Mouse (Mus musculus) lung, adult 2 months (tissue): Measurements from ENCODE around the gene Dda1. TPM values are rescaled to one million over a fixed set of nuclear protein-coding genes. Genes with fewer than 3 reads are reported as not detected.
A peak's percentile ranks its signal among the peaks of the same experiment; 100 is the strongest.
"Not testable (repeated sequence)": the region's sequence is repeated elsewhere in the genome, so short reads cannot be mapped to it uniquely, and the experiment has no call there.

ENCODE experiments used
- DNase-seq: peaks from one replicate; pipeline ENCODE4 v3.0.0; 2022
- H3K4me1 ChIP-seq: fragments of 200-500 bp; 2 replicates; pipeline ENCODE4 v1.6.1; 2011; ENCODE audit warnings: low read length; ENCODE audit not compliant: control insufficient read depth, insufficient read depth
- H3K4me3 ChIP-seq: fragments of 200-500 bp; replicated peaks from 2 replicates; pipeline ENCODE3; 2011; ENCODE audit warnings: low read depth, mild to moderate bottlenecking, control low read depth, low read length; ENCODE audit errors: extremely low read depth
- CTCF ChIP-seq: fragments of 200-500 bp; IDR thresholded peaks from 2 replicates; pipeline ENCODE4 v1.5.1; 2011; ENCODE audit warnings: mild to moderate bottlenecking, low read length, control low read depth; ENCODE audit not compliant: insufficient read depth
- POLR2A ChIP-seq: fragments of 200-500 bp; IDR thresholded peaks from 2 replicates; pipeline ENCODE4 v1.6.1; 2011; ENCODE audit warnings: low read depth, mild to moderate bottlenecking, control low read depth, low read length, borderline replicate concordance; ENCODE audit errors: extremely low read depth
- WGBS: fragments of 180-500 bp; shearing (Covaris S2); methylation state at CpG from one replicate; pipeline ENCODE4 v1.1.7; 2018; 5-methylcytosine and 5-hydroxymethylcytosine counted together
- polyA plus RNA-seq: library from polyadenylated mRNA; depleted of rRNA; stranded (reverse); fragments of >200 nt; gene quantifications from 2 replicates; pipeline ENCODE4 v1.2.3, GENCODE M21; 2012; rRNA removed

Dda1 gene
- polyA plus RNA-seq, 1 experiment: 85.9 TPM

- 25% methylated on average over 10 of the region's 10 CpGs for WGBS
- TF ChIP-seq CTCF: peak; percentile 75
- not testable (repeated sequence) for H3K4me1 ChIP-seq, H3K4me3 ChIP-seq
- peak; percentile 42 for DNase-seq
Observed at GRCm38 (mm10) chr8:71519037-71519825, 50.2 kb downstream of the Dda1 start.

- H3K4me1 ChIP-seq: peaks cover 8% of the 10 kb centered on the region; the same call in 1 of the 2 replicates
- DNase-seq: peak; percentile 97
- 7% methylated on average over 17 of the region's 17 CpGs for WGBS
- TF ChIP-seq POLR2A (no peak), CTCF (peak; percentile 88)
- no peak overlapping the region for H3K4me3 ChIP-seq
Observed at GRCm38 (mm10) chr8:71521634-71522033, 52.6 kb downstream of the Dda1 start.

DNA sequence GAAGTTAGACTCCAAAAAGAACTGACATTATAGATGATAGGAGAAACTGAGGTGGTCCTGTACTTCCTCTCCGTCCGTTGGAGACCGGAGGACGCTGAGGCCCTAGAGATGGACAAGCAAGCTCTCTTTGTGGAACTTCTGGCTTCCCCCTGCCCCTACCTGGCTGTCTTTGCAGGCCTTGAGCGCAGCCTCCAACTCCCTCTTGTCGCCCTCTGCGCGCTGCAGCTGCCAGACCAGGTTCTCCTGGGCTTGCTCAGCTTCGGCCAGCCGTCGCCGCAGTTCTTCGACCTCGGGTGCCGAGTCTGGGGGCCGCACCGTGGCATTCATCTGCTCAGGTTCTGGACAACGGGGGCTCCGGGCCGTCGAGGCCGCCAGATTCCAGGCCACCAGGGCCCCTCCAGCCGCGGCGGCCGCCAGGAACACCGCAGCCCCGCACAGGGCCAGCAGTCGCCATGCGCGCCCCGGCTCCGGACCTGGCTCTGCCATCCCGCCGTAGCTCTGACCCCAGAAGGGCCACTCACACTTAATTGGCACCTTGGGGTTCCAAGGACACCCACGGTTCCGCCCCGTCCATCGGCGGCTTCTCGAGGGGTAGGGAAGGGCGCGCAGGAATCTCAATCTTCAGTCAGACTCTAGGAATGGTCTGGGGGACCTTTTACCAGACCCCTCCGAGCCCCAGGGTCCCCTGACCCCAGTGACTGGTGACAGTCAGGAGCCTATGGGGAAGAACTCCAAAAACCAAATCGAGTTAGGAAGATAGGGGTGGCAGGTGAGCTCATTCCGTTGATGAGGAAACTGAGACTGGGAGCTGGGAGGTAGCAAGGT, 56.4 kb downstream of the Dda1 start, which contains the start of gene Ccdc194:
Ccdc194 (minus strand) TSS at position 486 of the 825 bp plus-strand sequence.
- TF ChIP-seq POLR2A (no peak), CTCF (no peak)
- H3K4me3 ChIP-seq: no peak within 1 kb of the TSS
- WGBS: 46% methylated on average over 46 of the region's 46 CpGs
- peaks cover 8% of the 10 kb centered on the region for H3K4me1 ChIP-seq
- no peak for DNase-seq

Other genes starting within 250 kb of the Dda1 start
- gene Myo9b, start 196.5 kb upstream of the Dda1 start, polyA plus RNA-seq: 32.7 and 37.6 TPM in 2 replicates
- gene Haus8, start 196.3 kb upstream of the Dda1 start, polyA plus RNA-seq: 6.4 and 9.8 TPM in 2 replicates
- 111 and 121 TPM in 2 replicates for gene Use1, start 102.4 kb upstream of the Dda1 start, polyA plus RNA-seq
- 16.9 and 21.1 TPM in 2 replicates for gene Ocel1, start 97.9 kb upstream of the Dda1 start, polyA plus RNA-seq
- gene Nr2f6, start 87.2 kb upstream of the Dda1 start, polyA plus RNA-seq: 133 and 205 TPM in 2 replicates
- 155 and 170 TPM in 2 replicates for gene Ushbp1, start 73.4 kb upstream of the Dda1 start, polyA plus RNA-seq
- 120 and 145 TPM in 2 replicates for gene Babam1, start 72.3 kb upstream of the Dda1 start, polyA plus RNA-seq
- gene Ankle1, start 63.2 kb upstream of the Dda1 start, polyA plus RNA-seq: 1.4 and 2.2 TPM in 2 replicates
- gene Abhd8, start 5.5 kb upstream of the Dda1 start, polyA plus RNA-seq: 38.1 and 43.3 TPM in 2 replicates
- 59.4 and 72.5 TPM in 2 replicates for gene Mrpl34, start 4.2 kb upstream of the Dda1 start, polyA plus RNA-seq
- gene Ano8, start 16.8 kb downstream of the Dda1 start, polyA plus RNA-seq: 25.5 and 30.6 TPM in 2 replicates
- gene Gtpbp3, start 18.9 kb downstream of the Dda1 start, polyA plus RNA-seq: 26.0 and 30.4 TPM in 2 replicates
- 1,109 and 1,564 TPM in 2 replicates for gene Plvap, start 42.6 kb downstream of the Dda1 start, polyA plus RNA-seq
- 0.42 and 0.49 TPM in 2 replicates for gene Ccdc194, start 56.5 kb downstream of the Dda1 start, polyA plus RNA-seq
- 437 and 505 TPM in 2 replicates for gene Bst2, start 68.3 kb downstream of the Dda1 start, polyA plus RNA-seq
- gene Mvb12a, start 73.7 kb downstream of the Dda1 start, polyA plus RNA-seq: 131 and 132 TPM in 2 replicates
- gene Tmem221, start 89.7 kb downstream of the Dda1 start, polyA plus RNA-seq: 18.5 and 25.2 TPM in 2 replicates
- gene Nxnl1, start 97.4 kb downstream of the Dda1 start, polyA plus RNA-seq: 0.09 TPM in 1 of 2 replicates, not detected in the other
- 73.5 and 101 TPM in 2 replicates for gene Slc27a1, start 99.7 kb downstream of the Dda1 start, polyA plus RNA-seq
- gene Pgls, start 123.0 kb downstream of the Dda1 start, polyA plus RNA-seq: 140 TPM in 2 replicates
- gene Fam129c, start 128.4 kb downstream of the Dda1 start, polyA plus RNA-seq: 4.8 and 5.4 TPM in 2 replicates
- gene Colgalt1, start 141.8 kb downstream of the Dda1 start, polyA plus RNA-seq: 172 and 200 TPM in 2 replicates
- 0.25 and 0.32 TPM in 2 replicates for gene Unc13a, start 202.6 kb downstream of the Dda1 start, polyA plus RNA-seq
- gene Jak3, start 207.1 kb downstream of the Dda1 start, polyA plus RNA-seq: 56.6 and 72.7 TPM in 2 replicates
- 58.5 and 60.7 TPM in 2 replicates for gene Insl3, start 220.0 kb downstream of the Dda1 start, polyA plus RNA-seq
- gene B3gnt3, start 232.6 kb downstream of the Dda1 start, polyA plus RNA-seq: 25.0 and 31.3 TPM in 2 replicates